Mouse (Mus musculus) hindbrain, embryonic 13.5 days (tissue): ENCODE measurements around the gene Cdk2. TPM values are rescaled to one million over a fixed set of nuclear protein-coding genes. Genes with fewer than 3 reads are reported as not detected.

ENCODE experiments used
- ATAC-seq: fragments of 200-750 bp; cut with Nextera tagmentation; 2 replicates; pipeline ENCODE4 v1.8.0; 2017; ENCODE audit warnings: moderate TSS enrichment; ENCODE audit not compliant: low FRiP score
- H3K27ac ChIP-seq: fragments of 300-500 bp; sonication (generic); 2 replicates; pipeline ENCODE4 v1.5.1; 2015; ENCODE audit warnings: inconsistent platforms, mild to moderate bottlenecking, moderate library complexity
- H3K27me3 ChIP-seq: fragments of 300-500 bp; sonication (generic); 2 replicates; pipeline ENCODE4 v1.6.1; 2015; ENCODE audit warnings: mild to moderate bottlenecking, inconsistent platforms
- H3K36me3 ChIP-seq: fragments of 300-500 bp; sonication (generic); 2 replicates; pipeline ENCODE4 v1.6.1; 2015; ENCODE audit warnings: mild to moderate bottlenecking, inconsistent platforms
- H3K4me1 ChIP-seq: fragments of 300-500 bp; sonication (generic); replicated peaks from 2 replicates; pipeline ENCODE4 v1.6.1; 2015; ENCODE audit warnings: inconsistent platforms
- H3K4me2 ChIP-seq: fragments of 300-500 bp; sonication (generic); 2 replicates; pipeline ENCODE4 v1.6.1; 2015; ENCODE audit warnings: inconsistent platforms, mild to moderate bottlenecking, moderate library complexity
- H3K4me3 ChIP-seq: fragments of 300-500 bp; sonication (generic); 2 replicates; pipeline ENCODE4 v1.5.1; 2015; ENCODE audit warnings: mild to moderate bottlenecking, inconsistent platforms
- H3K9ac ChIP-seq: fragments of 300-500 bp; sonication (generic); 2 replicates; pipeline ENCODE4 v1.6.1; 2015; ENCODE audit warnings: mild to moderate bottlenecking, inconsistent platforms
- H3K9me3 ChIP-seq: fragments of 300-500 bp; sonication (generic); 2 replicates; pipeline ENCODE4 v1.6.1; 2016; ENCODE audit warnings: inconsistent platforms
- WGBS: fragments of 180-500 bp; shearing (Covaris S2); methylation state at CpG from one replicate; pipeline ENCODE4 v1.1.7; 2015; 5-methylcytosine and 5-hydroxymethylcytosine counted together
- polyA plus RNA-seq: library from polyadenylated mRNA; unstranded; fragments of >200 nt; fragmentation: Nextera tagmentation; extraction: Ambion mirVana; gene quantifications from 2 replicates; pipeline ENCODE4 v1.2.1, GENCODE M21; 2015

Cdk2 gene
- polyA plus RNA-seq, 1 experiment from 2014 or later = 26.0 TPM

GRCm38 (mm10) chr10:128665307-128665706, 39.5 kb downstream of the Cdk2 start:
- Histone ChIP-seq H3K4me2 (no peak overlapping the region), H3K4me1 (peaks cover 18% of the 10 kb centered on the region), H3K4me3 (no peak overlapping the region), H3K27ac (no peak overlapping the region), H3K36me3 (no peaks in the 10 kb centered on the region), H3K27me3 (peaks cover 3% of the 10 kb centered on the region; the same call in 1 of the 2 replicates), H3K9ac (no peak overlapping the region), H3K9me3 (no peaks in the 10 kb centered on the region)
- ATAC-seq = no peak
- 90% methylated on average over 3 of the region's 3 CpGs for WGBS

GRCm38 (mm10) chr10:128664808-128665207, 40.0 kb downstream of the Cdk2 start:
- no peak overlapping the region for H3K4me3 ChIP-seq

GRCm38 (mm10) chr10:128663441-128664220, 41.2 kb downstream of the Cdk2 start:
- ATAC-seq = no peak
- Histone ChIP-seq H3K9ac (no peak overlapping the region), H3K4me2 (no peak overlapping the region), H3K9me3 (no peaks in the 10 kb centered on the region), H3K36me3 (no peaks in the 10 kb centered on the region), H3K4me1 (peaks cover 11% of the 10 kb centered on the region), H3K4me3 (no peak overlapping the region), H3K27me3 (no peaks in the 10 kb centered on the region), H3K27ac (no peak overlapping the region)
- WGBS = 71% methylated on average over 5 of the region's 5 CpGs

More at GRCm38 (mm10) chr10:128664808-128665207, 40.0 kb downstream of the Cdk2 start:
- Histone ChIP-seq H3K27me3 (no peaks in the 10 kb centered on the region), H3K36me3 (no peaks in the 10 kb centered on the region), H3K4me1 (peaks cover 18% of the 10 kb centered on the region), H3K9me3 (no peaks in the 10 kb centered on the region), H3K4me2 (no peak overlapping the region), H3K27ac (no peak overlapping the region), H3K9ac (no peak overlapping the region)
- no peak for ATAC-seq
- 72% methylated on average over 3 of the region's 3 CpGs for whole genome bisulfite sequencing

- no peaks in the 10 kb centered on the region for H3K36me3 ChIP-seq
- no peak overlapping the region for H3K9ac ChIP-seq
- no peak overlapping the region for H3K4me2 ChIP-seq
- H3K27me3 ChIP-seq = no peaks in the 10 kb centered on the region
- H3K27ac ChIP-seq = no peak overlapping the region
- H3K9me3 ChIP-seq = no peaks in the 10 kb centered on the region
- H3K4me1 ChIP-seq = no peaks in the 10 kb centered on the region
- no peak for ATAC-seq
- no peak overlapping the region for H3K4me3 ChIP-seq
Measured at GRCm38 (mm10) chr10:128662465-128662864, 42.4 kb downstream of the Cdk2 start.

- ATAC-seq = no peak
Measured at GRCm38 (mm10) chr10:128659490-128659889, 45.3 kb downstream of the Cdk2 start.

GRCm38 (mm10) chr10:128657844-128658243, 47.0 kb downstream of the Cdk2 start:
- H3K36me3 ChIP-seq = no peaks in the 10 kb centered on the region
- H3K4me1 ChIP-seq = no peaks in the 10 kb centered on the region
- H3K4me3 ChIP-seq = no peak overlapping the region
- H3K4me2 ChIP-seq = no peak overlapping the region
- WGBS = 62% methylated on average over 9 of the region's 9 CpGs
- H3K27me3 ChIP-seq = no peaks in the 10 kb centered on the region
- no peak overlapping the region for H3K9ac ChIP-seq
- no peaks in the 10 kb centered on the region for H3K9me3 ChIP-seq
- no peak overlapping the region for H3K27ac ChIP-seq
- no peak for ATAC-seq

More at GRCm38 (mm10) chr10:128659490-128659889, 45.3 kb downstream of the Cdk2 start:
- Histone ChIP-seq H3K9ac (no peak overlapping the region), H3K4me2 (no peak overlapping the region), H3K4me1 (no peaks in the 10 kb centered on the region), H3K27me3 (no peaks in the 10 kb centered on the region), H3K27ac (no peak overlapping the region), H3K4me3 (no peak overlapping the region), H3K9me3 (no peaks in the 10 kb centered on the region), H3K36me3 (no peaks in the 10 kb centered on the region)
- WGBS = 50% methylated on average over 9 of the region's 9 CpGs

DNA sequence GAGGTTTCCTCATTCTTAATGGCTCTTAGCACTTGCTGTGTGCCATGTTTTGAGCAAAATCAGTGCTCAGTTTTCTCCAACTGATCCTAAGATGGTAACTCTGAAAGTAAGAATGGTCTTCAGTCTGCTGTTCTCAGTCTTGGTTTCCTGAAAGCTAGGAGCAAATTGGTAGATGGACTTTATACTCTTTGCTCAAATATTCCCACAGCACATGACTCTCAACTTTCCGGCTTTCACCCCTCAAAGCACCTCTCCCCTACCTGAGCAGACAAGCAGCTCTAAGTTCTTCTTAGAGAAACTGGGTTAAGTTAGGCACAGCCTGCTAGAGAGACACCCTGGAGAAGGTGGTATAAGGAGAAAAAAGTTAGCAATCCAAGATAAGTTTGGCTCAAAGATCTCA, 48.1 kb downstream of the Cdk2 start:
- Histone ChIP-seq H3K9ac (no peak overlapping the region), H3K27me3 (no peaks in the 10 kb centered on the region), H3K27ac (no peak overlapping the region), H3K9me3 (no peaks in the 10 kb centered on the region), H3K4me3 (no peak overlapping the region), H3K36me3 (no peaks in the 10 kb centered on the region), H3K4me1 (no peaks in the 10 kb centered on the region), H3K4me2 (no peak overlapping the region)
- ATAC-seq = no peak
- WGBS = 97% methylated on average over 1 of the region's 1 CpGs

- H3K27me3 ChIP-seq = no peaks in the 10 kb centered on the region
- H3K4me2 ChIP-seq = no peak overlapping the region
- H3K4me3 ChIP-seq = no peak overlapping the region
- no peaks in the 10 kb centered on the region for H3K36me3 ChIP-seq
- H3K9me3 ChIP-seq = no peaks in the 10 kb centered on the region
- no peak overlapping the region for H3K27ac ChIP-seq
- WGBS = 82% methylated on average over 3 of the region's 3 CpGs
- no peak overlapping the region for H3K9ac ChIP-seq
- ATAC-seq = no peak
- no peaks in the 10 kb centered on the region for H3K4me1 ChIP-seq
Measured at GRCm38 (mm10) chr10:128655254-128655653, 49.6 kb downstream of the Cdk2 start.

- Histone ChIP-seq H3K9ac (no peak overlapping the region), H3K4me2 (no peak overlapping the region), H3K27me3 (no peaks in the 10 kb centered on the region), H3K36me3 (no peaks in the 10 kb centered on the region), H3K4me3 (no peak overlapping the region), H3K27ac (no peak overlapping the region), H3K4me1 (no peaks in the 10 kb centered on the region), H3K9me3 (no peaks in the 10 kb centered on the region)
- WGBS = 80% methylated on average over 4 of the region's 4 CpGs
- ATAC-seq = no peak
Measured at GRCm38 (mm10) chr10:128653866-128654265, 51.0 kb downstream of the Cdk2 start.

Other genes starting within 250 kb of the Cdk2 start
- 195 and 196 TPM in 2 replicates for gene Smarcc2, start 245.8 kb downstream of the Cdk2 start, polyA plus RNA-seq
- 933 and 943 TPM in 2 replicates for gene Myl6, start 210.9 kb downstream of the Cdk2 start, polyA plus RNA-seq
- 4.1 and 4.2 TPM in 2 replicates for gene Myl6b, start 206.3 kb downstream of the Cdk2 start, polyA plus RNA-seq
- 16.4 and 17.6 TPM in 2 replicates for gene Esyt1, start 179.2 kb downstream of the Cdk2 start, polyA plus RNA-seq
- 19.7 and 20.9 TPM in 2 replicates for gene Zc3h10, start 157.3 kb downstream of the Cdk2 start, polyA plus RNA-seq
- gene Rpl41, start 155.7 kb downstream of the Cdk2 start, polyA plus RNA-seq = 2,639 and 2,680 TPM in 2 replicates
- 125 and 129 TPM in 2 replicates for gene Pa2g4, start 139.0 kb downstream of the Cdk2 start, polyA plus RNA-seq
- 3.0 and 3.5 TPM in 2 replicates for gene Erbb3, start 115.4 kb downstream of the Cdk2 start, polyA plus RNA-seq
- 482 and 485 TPM in 2 replicates for gene Rps26, start 78.3 kb downstream of the Cdk2 start, polyA plus RNA-seq
- gene Ikzf4, start 59.0 kb downstream of the Cdk2 start, polyA plus RNA-seq = 14.6 and 15.2 TPM in 2 replicates
- gene Suox, start 31.0 kb downstream of the Cdk2 start, polyA plus RNA-seq = 14.4 and 14.6 TPM in 2 replicates
- 99.1 and 101 TPM in 2 replicates for gene Rab5b, start 8.8 kb downstream of the Cdk2 start, polyA plus RNA-seq
- gene Pmel, start 836 bp downstream of the Cdk2 start, polyA plus RNA-seq = 0.32 and 0.70 TPM in 2 replicates
- 6.5 and 7.0 TPM in 2 replicates for gene Dgka, start 39.8 kb upstream of the Cdk2 start, polyA plus RNA-seq
- 46.5 and 50.0 TPM in 2 replicates for gene Pym1, start 42.9 kb upstream of the Cdk2 start, polyA plus RNA-seq
- 0.51 and 0.71 TPM in 2 replicates for gene Mmp19, start 85.9 kb upstream of the Cdk2 start, polyA plus RNA-seq
- 57.5 and 59.5 TPM in 2 replicates for gene Dnajc14, start 99.0 kb upstream of the Cdk2 start, polyA plus RNA-seq
- gene Tmem198b, start 99.3 kb upstream of the Cdk2 start, polyA plus RNA-seq = 17.9 and 18.8 TPM in 2 replicates
- gene Sarnp, start 112.3 kb upstream of the Cdk2 start, polyA plus RNA-seq = 185 and 190 TPM in 2 replicates
- 30.2 and 34.4 TPM in 2 replicates for gene Ormdl2, start 116.6 kb upstream of the Cdk2 start, polyA plus RNA-seq
- 10.2 and 10.3 TPM in 2 replicates for gene Gdf11, start 186.7 kb upstream of the Cdk2 start, polyA plus RNA-seq
- gene Cd63, start 196.0 kb upstream of the Cdk2 start, polyA plus RNA-seq = 198 and 229 TPM in 2 replicates
- 16.6 and 19.3 TPM in 2 replicates for gene Rdh5, start 217.9 kb upstream of the Cdk2 start, polyA plus RNA-seq
- 281 and 286 TPM in 2 replicates for gene Bloc1s1, start 219.0 kb upstream of the Cdk2 start, polyA plus RNA-seq
- gene Itga7, start 228.8 kb upstream of the Cdk2 start, polyA plus RNA-seq = 5.2 and 6.3 TPM in 2 replicates